Mouse (Mus musculus) liver, adult (tissue): ENCODE data around the gene Cyp4f16.

Source experiments
- GATA4 ChIP-seq: IDR thresholded peaks from 2 replicates; pipeline ENCODE4 v1.6.1; 2014; ENCODE audit warnings: mild to moderate bottlenecking, low read length; ENCODE audit not compliant: insufficient replicate concordance

Cyp4f16 gene

GRCm38 (mm10) chr17:32534068-32534467, 2.3 kb upstream of the Cyp4f16 start:
- TF ChIP-seq GATA4, result no peak

GRCm38 (mm10) chr17:32536867-32537250, 501 bp downstream of the Cyp4f16 start:
- TF ChIP-seq GATA4, result no peak

- no peak for TF ChIP-seq GATA4
Measured at GRCm38 (mm10) chr17:32550900-32551770, 14.8 kb downstream of the Cyp4f16 start.

GRCm38 (mm10) chr17:32577496-32578186, 41.3 kb downstream of the Cyp4f16 start:
- no peak for TF ChIP-seq GATA4

GRCm38 (mm10) chr17:32596494-32596893, 60.1 kb downstream of the Cyp4f16 start:
- no peak for TF ChIP-seq GATA4
